Mouse (Mus musculus) small intestine, adult 2 months (tissue): ENCODE measurements around the gene Slc27a4. TPM values are rescaled to one million over a fixed set of nuclear protein-coding genes. Genes with fewer than 3 reads are reported as not detected.
"Not testable (repeated sequence)": the region's sequence is repeated elsewhere in the genome, so short reads cannot be mapped to it uniquely, and the experiment has no call there.

ENCODE experiments used
- H3K27ac ChIP-seq: fragments of 200-500 bp; 2 replicates; pipeline ENCODE4 v1.5.1; 2012; ENCODE audit warnings: low read depth, low read length, control low read depth, inconsistent platforms; ENCODE audit not compliant: insufficient read depth
- H3K27me3 ChIP-seq: fragments of 200-500 bp; 2 replicates; pipeline ENCODE4 v1.6.1; 2012; ENCODE audit warnings: mild to moderate bottlenecking, moderate library complexity, low read length, inconsistent platforms; ENCODE audit not compliant: control insufficient read depth, insufficient read depth
- H3K36me3 ChIP-seq: fragments of 200-500 bp; 2 replicates; pipeline ENCODE4 v1.6.1; 2012; ENCODE audit warnings: mild to moderate bottlenecking, low read length, control low read depth, inconsistent platforms; ENCODE audit not compliant: control insufficient read depth, insufficient read depth
- H3K4me1 ChIP-seq: fragments of 200-500 bp; 2 replicates; pipeline ENCODE4 v1.6.1; 2012; ENCODE audit warnings: low read length, inconsistent platforms, mixed read lengths; ENCODE audit not compliant: control insufficient read depth, insufficient read depth, insufficient read length
- H3K4me3 ChIP-seq: fragments of 200-500 bp; 2 replicates; pipeline ENCODE4 v1.5.1; 2012; ENCODE audit warnings: low read depth, mild to moderate bottlenecking, control low read depth, inconsistent platforms, low read length, moderate library complexity
- CTCF ChIP-seq: fragments of 200-500 bp; IDR thresholded peaks from 2 replicates; pipeline ENCODE4 v1.5.1; 2012; ENCODE audit warnings: low read depth, mild to moderate bottlenecking, control low read depth, inconsistent platforms, low read length, moderate library complexity, mixed read lengths; ENCODE audit not compliant: insufficient replicate concordance, insufficient read length; ENCODE audit errors: extremely low read depth
- POLR2A ChIP-seq: fragments of 200-500 bp; IDR thresholded peaks from 2 replicates; pipeline ENCODE4 v1.6.1; 2012; ENCODE audit warnings: low read depth, mild to moderate bottlenecking, control low read depth, inconsistent platforms, low read length, moderate library complexity
- WGBS: fragments of 180-500 bp; shearing (Covaris S2); methylation state at CpG from one replicate; pipeline ENCODE4 v1.1.7; 2018; 5-methylcytosine and 5-hydroxymethylcytosine counted together
- polyA plus RNA-seq: library from polyadenylated mRNA; depleted of rRNA; stranded (reverse); fragments of >200 nt; gene quantifications from 2 replicates; pipeline ENCODE4 v1.2.3, GENCODE M21; 2012

Gene Slc27a4
- polyA plus RNA-seq, 1 experiment: 822 TPM

GRCm38 (mm10) chr2:29771611-29772461, 30.6 kb upstream of the Slc27a4 start:
- TF ChIP-seq CTCF: no peak
- no peak for TF ChIP-seq POLR2A
- Histone ChIP-seq H3K4me1 (peaks cover 52% of the 10 kb centered on the region), H3K27ac (peak overlapping the region; percentile 97), H3K27me3 (no peaks in the 10 kb centered on the region), H3K36me3 (peaks cover 2% of the 10 kb centered on the region; the same call in 1 of the 2 replicates), H3K4me3 (no peak overlapping the region)
- 32% methylated on average over 8 of the region's 8 CpGs for WGBS

GRCm38 (mm10) chr2:29773323-29773722, 29.1 kb upstream of the Slc27a4 start:
- no peaks in the 10 kb centered on the region for H3K27me3 ChIP-seq
- peak overlapping the region; percentile 88 for H3K27ac ChIP-seq
- H3K36me3 ChIP-seq: peaks cover 16% of the 10 kb centered on the region
- H3K4me1 ChIP-seq: peaks cover 43% of the 10 kb centered on the region
- WGBS: 28% methylated on average over 4 of the region's 4 CpGs
- TF ChIP-seq CTCF: no peak
- H3K4me3 ChIP-seq: no peak overlapping the region

DNA sequence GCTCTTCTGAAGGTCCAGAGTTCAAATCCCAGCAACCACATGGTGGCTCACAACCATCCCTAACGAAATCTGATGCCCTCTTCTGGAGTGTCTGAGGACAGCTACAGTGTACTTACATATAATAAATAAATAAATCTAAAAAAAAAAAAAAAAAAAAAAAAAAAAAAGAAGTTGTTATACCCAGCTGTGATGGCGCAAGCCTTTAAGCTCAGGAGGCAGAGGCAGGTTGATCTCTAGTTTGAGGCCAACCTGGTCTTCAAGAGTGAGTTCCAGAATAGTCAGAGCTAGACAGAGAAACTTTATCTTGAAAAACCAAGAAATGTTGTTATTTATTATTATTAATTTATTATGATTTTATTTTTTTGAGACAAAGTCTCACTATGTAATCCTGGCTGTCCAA, 21.2 kb upstream of the Slc27a4 start:
- H3K27me3 ChIP-seq, H3K27ac ChIP-seq, H3K4me3 ChIP-seq: not testable (repeated sequence)
- Histone ChIP-seq H3K36me3 (peaks cover 69% of the 10 kb centered on the region), H3K4me1 (peaks cover 13% of the 10 kb centered on the region)
- 94% methylated on average over 2 of the region's 2 CpGs for WGBS

- H3K4me3 ChIP-seq: no peak overlapping the region
- TF ChIP-seq POLR2A (no peak), CTCF (no peak)
- H3K4me1 ChIP-seq: peaks cover 11% of the 10 kb centered on the region; the same call in 1 of the 2 replicates
- H3K27ac ChIP-seq: no peak overlapping the region
- H3K36me3 ChIP-seq: peaks cover 44% of the 10 kb centered on the region
- WGBS: 80% methylated on average over 4 of the region's 4 CpGs
- H3K27me3 ChIP-seq: no peaks in the 10 kb centered on the region
Observed at GRCm38 (mm10) chr2:29784290-29784689, 18.1 kb upstream of the Slc27a4 start.

GRCm38 (mm10) chr2:29787104-29787917, 15.1 kb upstream of the Slc27a4 start, which contains the start of gene Coq4:
TSS of gene Coq4 (plus strand) at chr2:29787493.
- 2% methylated on average over 31 of the region's 31 CpGs for WGBS

GRCm38 (mm10) chr2:29787937-29788681, 14.3 kb upstream of the Slc27a4 start, which contains the start of gene Trub2:
TSS of gene Trub2 (minus strand) at chr2:29788502.
- under 1% methylated on average over 45 of the region's 45 CpGs for WGBS
- TF ChIP-seq POLR2A: no peak
- no peak for TF ChIP-seq CTCF
- peak within 1 kb of the TSS; percentile 66 for H3K27ac ChIP-seq
- no peaks in the 10 kb centered on the region for H3K27me3 ChIP-seq
- H3K4me3 ChIP-seq: peak within 1 kb of the TSS; percentile 77
- H3K36me3 ChIP-seq: peaks cover 30% of the 10 kb centered on the region
- H3K4me1 ChIP-seq: peaks cover 8% of the 10 kb centered on the region; the same call in 1 of the 2 replicates

More at GRCm38 (mm10) chr2:29787104-29787917, 15.1 kb upstream of the Slc27a4 start, which contains the start of gene Coq4:
- peaks cover 36% of the 10 kb centered on the region for H3K36me3 ChIP-seq
- H3K4me1 ChIP-seq: 0 out of 2 replicates have a peak, but pooled peaks cover 3% of the 10 kb centered on the region
- no peaks in the 10 kb centered on the region for H3K27me3 ChIP-seq
- H3K27ac ChIP-seq: peak within 1 kb of the TSS; percentile 66
- H3K4me3 ChIP-seq: peak within 1 kb of the TSS; percentile 77
- TF ChIP-seq POLR2A (peak; percentile 47; the same call in 1 of the 2 replicates), CTCF (no peak)
